Mouse (Mus musculus) gastrocnemius, postnatal 4 days (tissue): ENCODE data around the gene Slc22a13. TPM values are rescaled to one million over a fixed set of nuclear protein-coding genes. Genes with fewer than 3 reads are reported as not detected.
"Not testable (repeated sequence)": the region's sequence is repeated elsewhere in the genome, so short reads cannot be mapped to it uniquely, and the experiment has no call there.

Source experiments
- DNase-seq, 2 experiments: peaks; one replicate each; pipeline ENCODE4 v3.0.0; 2021 to 2022; ENCODE audit warnings: low spot score in 2 of 2, mixed read lengths in 2 of 2
- long read RNA-seq, 2 experiments: library from polyadenylated mRNA; stranded (forward); transcript quantifications; one replicate each; pipeline ENCODE4 v2.0.0; 2021
- total RNA-seq, 2 experiments: library from RNA; stranded (reverse); gene quantifications; 2 replicates each; pipeline ENCODE4 v1.2.3; 2021

The Slc22a13 gene
- not detected for total RNA-seq
- long read RNA-seq, experiment 1 = 0 reads
- long read RNA-seq, experiment 2 = 0 reads

DNA sequence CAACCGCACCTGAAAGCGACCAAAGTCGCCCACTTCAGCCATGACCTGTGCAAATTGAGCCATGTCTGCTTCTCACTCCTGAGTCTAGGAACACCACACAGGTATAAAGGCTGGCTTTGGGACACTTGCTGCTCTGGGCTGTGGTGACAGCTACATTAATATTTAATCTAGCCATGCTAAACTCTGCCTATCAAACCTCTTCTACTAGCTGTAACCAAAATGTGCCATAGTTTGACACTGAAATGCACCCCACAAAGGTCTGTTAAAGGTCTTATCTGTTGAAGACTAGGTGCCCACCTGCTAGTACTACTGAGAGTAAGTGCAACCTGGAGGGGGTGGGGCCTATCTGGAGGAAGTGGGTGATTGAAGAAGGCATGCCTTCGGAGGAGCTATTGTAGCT lies at the start of gene Slc22a13:
Slc22a13 (minus strand) TSS at position 101 of the 400 bp plus-strand sequence.
- DNase-seq = no peak

DNA sequence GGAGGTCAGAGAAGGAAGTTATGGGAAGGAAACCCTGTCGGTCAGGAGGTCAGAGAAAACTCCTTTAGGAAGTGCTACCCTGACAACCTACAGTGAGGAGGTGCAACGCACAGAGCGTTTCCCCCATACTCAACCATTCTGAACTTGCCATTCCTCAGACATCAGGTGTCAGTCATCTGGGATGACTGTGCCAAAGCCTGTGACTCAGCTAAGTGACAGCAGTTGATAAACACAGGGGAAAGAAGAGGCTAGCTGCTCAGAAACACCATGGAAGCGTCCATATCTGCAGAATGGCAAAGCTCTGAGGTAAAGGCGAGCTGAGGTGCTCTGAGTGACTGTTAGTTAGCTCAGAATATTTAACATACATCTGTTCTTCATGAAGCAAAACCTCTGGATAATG lies 49.2 kb upstream of the Slc22a13 start:
- no peak for DNase-seq

DNA sequence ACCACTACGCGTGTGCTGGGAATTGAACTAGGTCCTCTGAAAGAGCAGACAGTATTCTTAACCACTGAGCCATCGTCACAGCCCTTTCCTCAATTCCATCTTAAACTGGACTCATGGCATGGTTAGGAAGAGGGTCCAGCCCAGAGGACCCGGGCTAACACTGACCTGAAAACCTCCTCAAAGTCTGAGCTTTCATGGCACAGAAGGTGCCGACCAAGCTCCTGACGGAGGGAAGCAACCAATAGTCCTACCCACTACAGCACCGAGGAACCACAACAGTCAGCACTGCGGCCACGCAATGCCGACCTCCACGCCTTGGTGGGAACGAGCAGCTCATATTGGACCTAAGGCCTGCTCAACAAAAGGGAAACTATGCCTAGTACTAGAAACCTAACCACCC lies 47.3 kb upstream of the Slc22a13 start:
- DNase-seq = no peak

DNA sequence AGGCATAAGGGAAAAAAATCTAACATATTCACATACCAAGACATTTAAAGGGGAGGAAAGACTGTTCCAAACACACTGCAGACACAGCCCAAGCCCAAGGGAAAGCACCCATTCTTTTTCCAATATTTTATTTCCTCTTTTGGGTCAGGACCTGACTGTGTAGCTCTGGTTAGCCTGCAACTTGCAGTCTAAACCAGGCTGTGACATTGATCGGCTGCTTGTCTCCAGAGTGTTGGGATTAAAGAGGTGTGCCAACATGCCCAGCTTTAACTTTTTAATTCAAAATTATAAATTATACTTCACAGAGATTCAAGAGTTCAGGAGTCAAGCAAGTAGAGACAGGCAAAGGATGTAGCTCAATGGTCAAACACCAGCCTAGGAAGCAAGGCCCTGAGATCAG lies 46.2 kb upstream of the Slc22a13 start:
- no peak for DNase-seq

DNA sequence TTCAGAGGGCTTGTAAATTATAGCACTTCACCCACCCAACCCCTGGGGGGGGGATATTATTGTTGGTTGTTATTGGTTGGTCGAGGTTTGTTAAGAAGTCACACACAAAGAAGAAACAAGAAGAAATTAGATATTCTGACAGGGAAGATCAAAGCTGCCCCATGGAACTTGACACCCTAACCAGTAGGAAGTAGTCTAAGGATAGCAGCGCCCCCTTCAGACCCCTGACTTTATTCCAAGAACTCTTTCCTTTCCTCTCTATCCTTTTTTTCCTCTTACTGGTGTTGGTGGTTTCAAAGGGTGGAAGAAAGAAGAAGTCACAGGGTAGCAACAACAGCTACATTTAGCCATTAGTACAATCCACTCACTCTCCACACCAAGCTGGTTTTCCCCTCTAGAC lies 45.3 kb upstream of the Slc22a13 start:
- no peak for DNase-seq

DNA sequence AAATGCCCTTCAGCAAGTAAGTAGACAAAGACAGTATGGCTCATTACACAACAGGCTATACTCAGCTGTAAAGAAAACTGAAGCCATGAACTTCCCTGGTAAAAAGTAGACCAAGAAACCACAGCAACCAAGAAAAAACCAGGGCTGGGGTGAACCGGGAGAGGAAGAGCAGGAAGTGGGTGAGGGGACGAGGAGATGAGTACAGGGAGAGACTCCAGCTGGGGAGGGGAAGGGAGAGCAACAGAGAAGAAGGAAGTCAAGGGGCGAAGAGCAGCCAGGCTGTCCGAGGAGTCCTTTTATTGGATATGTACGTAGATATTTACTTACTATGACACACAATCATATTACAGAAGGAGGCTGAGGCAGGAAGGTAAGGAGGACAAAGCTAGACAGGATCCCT lies 39.1 kb upstream of the Slc22a13 start:
- no peak for DNase-seq

DNA sequence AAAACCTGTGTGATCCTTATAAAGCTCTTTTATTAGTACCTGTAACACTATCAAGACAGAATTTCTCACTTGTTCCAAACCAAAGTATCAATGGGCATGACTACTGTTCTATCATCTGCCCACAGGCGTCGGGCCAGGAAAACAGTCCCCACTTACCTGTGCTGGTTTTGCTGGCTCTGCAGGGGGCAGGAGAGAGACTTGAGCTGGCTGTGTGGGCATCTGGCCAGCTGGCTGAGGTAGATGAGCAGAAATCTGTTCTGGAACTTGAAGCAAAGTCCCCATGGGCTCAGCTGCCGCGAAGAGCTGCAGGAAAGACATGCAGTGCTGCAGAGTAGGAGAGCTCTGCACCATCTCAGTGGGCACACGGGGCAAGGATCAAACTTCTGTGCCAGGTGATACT lies 37.9 kb upstream of the Slc22a13 start:
- DNase-seq = peak in 1 of 2 experiments; percentile 22

DNA sequence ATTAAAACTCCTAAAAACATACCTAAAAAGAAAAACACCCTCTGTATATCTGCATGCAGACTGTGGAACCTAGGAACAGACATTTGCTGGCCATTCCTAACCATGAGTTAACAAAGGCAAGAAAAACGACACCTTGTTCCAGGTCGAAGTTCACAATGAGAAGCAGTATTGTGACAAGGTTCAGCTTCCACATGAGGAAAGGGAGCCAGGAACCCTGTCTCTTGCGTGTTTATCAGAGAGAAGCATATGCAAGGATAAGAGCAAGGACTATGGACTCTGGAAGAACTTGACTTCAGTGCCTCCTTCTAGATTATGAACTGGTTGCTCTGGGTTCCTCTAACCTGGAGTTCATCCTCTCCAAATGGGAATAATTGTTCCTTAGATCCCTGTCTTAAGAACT lies 35.1 kb upstream of the Slc22a13 start:
- no peak for DNase-seq

DNA sequence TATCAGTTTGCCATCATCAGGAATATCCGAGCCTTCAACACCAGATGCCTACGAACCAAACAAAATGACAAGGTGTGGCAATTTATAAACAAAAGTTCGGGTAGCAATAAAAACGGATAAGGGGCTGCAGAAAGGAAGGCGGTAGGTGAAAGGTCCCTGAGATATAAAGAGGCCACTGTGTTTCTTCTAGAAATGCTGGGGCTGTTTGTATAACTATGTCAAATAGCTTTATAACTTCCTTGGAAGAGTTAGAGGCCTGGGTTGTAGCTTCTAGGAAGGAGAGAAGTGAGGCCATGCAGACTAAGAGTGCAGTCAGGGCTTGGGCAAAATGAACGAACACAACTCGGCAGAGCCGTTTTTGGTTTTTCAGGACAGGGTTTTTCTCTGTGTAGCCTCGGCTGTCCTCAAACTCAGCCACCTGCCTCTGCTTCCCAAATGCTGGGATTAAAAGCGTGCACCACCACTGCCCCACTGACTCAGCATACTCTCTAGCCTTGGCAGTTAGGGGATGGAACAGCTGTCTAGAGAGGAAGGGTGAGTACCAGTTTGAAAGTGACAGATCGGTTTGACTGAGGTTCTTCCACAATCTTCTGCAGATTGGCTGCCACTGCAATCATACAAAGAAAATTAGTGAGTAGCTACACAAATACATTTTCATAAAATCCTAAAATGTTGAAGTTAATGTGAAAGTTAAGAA lies 32.4 kb upstream of the Slc22a13 start:
- DNase-seq = no peak

DNA sequence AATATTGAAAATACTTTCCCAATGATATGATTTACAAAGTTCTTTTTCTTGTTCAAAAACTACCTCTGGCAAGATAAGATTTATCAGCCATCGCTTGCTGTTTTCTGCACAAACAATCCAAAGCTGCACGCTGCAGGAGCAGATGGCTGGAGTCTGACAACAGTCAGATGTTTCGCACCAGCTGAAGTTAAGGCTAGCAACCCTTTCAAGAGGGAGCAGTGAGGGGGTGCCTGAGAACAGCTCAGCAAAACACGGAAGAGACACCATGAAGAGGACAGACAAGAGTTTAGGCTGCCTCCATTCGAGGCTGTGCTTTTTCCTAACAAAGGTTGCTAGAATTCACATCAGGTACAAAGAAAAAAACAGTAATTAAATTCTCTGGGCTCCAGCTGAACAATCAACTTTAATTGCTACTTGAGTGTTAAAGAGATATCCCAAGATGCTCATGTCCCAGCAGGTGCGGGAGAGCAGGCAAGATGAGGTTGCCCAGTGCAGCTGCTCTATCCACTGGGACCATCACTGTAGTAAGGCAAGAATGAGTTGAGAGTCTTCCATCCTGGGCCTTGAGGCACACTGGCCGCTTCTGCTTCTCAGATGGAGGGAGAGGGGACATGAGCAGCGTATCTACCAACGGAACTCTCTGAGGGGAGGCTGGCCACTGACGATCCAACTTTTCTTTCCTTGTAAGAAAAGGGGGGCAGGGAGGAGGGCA lies 31.5 kb upstream of the Slc22a13 start:
- no peak for DNase-seq

DNA sequence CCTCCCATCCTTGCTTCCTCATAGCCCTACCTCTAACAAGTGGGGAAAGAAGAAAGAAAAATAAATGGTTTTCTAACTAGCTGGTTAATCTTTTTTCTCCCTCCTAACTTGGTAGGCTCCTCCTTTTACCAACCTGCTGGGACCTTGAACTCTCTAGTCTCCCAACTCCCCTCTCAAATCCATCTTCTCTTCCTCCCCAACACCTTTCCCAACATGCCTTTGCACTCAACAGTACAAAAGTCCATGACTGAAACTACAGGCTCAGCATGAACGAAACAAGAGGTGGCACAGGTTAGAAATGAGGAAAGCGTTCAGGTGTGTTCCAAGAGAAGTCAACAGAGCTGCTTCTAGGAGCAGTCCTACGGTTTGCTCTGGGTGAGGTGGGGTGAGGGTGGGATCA lies 30.4 kb upstream of the Slc22a13 start:
- DNase-seq = no peak

DNA sequence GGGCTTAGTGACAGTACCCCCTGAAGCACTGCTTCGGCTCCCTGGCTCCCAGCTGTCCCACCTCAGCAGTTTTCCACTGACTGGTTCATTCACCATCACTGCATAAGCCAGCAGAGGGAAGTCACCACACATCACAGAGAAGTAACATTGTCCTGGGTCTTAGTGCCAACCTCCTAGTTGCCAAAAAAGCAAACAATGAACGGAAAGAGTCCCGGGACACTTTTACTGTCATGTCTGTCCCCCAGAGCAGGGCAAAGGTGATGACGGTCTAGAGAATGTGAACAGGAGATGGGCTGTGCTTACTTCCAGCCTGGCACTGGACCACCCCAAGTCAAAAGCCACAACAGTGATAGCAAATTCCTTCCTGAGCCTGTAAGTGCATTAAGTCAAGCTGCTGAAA lies 29.9 kb upstream of the Slc22a13 start:
- DNase-seq = no peak

DNA sequence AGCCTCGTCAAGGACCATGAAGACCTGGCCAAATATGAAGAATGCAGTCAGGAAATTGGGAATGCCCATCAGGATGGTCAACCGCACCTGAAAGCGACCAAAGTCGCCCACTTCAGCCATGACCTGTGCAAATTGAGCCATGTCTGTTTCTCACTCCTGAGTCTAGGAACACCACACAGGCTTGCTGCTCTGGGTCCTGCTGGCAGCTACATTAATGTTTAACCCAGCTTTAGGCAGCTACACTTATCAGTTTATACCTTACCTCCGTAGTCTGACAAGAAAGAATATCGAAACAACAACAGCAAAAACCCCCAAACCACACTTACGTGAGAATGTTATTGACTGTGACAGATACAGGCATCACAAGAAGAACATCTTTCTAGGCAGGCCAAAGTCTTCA lies 22.7 kb upstream of the Slc22a13 start:
- DNase-seq = no peak

DNA sequence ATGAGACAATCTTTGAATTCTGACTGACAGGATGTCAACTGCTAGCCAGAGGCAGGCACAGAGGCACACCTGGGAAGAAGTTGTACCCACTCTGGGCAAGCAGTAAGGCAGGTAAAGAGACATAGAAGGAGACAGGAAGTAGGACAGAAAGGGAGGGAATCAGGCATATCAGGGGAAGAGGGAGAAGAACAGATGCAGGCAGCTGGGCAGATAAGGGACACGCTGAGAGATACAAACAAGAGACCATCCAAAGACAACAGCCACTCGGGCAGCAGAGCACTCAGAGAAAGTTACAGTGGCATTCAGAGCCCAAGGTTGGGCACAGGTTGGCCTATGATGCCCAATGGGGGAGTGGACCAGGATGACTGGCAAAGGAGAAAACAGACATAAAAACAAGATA lies 21.9 kb upstream of the Slc22a13 start:
- no peak for DNase-seq

DNA sequence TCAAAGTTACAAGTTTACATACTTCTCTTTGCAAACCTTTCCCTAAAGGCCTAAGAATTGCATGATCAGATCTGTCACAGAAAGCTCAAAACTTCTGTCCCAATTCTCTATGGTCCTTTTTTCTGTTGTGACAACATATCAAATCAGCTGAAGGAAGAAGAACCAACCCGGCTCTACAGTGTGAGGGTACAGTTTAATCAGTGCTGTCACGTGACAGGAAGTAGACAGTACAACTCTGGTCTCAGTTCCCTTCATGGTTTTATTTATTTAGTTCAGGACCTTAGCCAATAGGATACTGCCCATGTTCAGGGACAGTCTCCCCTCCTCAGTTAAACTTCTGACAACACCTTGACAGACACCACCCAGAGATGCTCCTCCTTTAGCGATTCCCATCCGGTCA lies 11.4 kb upstream of the Slc22a13 start:
- no peak for DNase-seq

DNA sequence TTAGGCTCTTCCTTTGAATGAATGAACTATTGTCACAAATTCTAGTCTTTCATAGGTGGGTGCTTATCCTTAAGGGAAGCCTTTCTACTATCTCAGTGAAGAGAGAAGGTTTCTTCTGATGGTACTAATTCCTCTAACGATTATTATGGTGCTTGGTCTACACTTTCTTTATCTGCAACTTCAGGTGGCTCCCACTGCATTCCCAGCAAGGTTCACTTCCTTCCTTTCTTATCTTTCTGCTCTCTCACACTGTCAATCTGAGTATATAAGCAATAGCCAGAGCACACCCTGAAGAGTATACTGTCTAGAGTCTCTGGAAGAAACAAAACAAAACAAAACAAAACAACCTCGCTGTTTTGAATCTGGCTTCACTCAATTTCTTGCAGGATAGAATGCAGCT lies 10.8 kb upstream of the Slc22a13 start:
- DNase-seq = no peak

DNA sequence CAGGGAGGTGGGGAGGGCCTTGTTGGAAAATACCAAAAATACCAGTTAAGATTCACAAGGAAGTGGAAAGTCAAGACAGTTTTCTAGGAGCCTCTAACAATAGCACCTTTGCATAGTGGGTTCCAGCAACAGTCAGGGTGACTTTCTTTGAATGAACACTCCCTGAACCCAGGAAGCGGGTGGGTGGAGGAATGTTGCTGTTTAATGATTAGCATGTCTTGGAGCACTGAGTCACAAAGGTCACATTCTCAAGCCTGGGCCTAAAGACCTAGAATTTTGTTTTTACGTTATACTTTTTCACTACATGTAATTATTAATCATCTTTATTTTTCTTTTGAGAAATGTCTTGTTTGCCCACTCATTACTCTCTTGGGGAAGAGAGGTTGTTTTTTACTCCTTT lies 6.4 kb upstream of the Slc22a13 start:
- DNase-seq = not testable (repeated sequence)

DNA sequence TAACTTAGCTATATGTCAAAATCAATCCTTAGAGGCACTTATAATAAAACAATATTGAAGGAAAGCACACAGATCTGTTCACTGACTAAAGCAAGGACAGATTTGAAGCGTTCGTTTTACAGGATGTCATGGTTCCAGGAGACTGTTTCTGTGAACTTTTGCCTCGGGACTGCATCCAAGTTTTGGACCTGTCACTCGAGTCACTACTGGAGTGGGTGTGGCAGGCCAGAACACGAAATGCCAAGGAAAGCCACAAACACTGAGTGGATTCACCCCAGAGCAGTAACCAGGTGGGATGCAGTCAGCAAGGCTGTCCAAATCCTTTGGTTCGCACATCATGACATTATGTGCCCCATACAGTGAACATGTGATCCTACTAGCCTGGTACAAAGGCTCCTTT lies 5.7 kb upstream of the Slc22a13 start:
- DNase-seq = no peak

DNA sequence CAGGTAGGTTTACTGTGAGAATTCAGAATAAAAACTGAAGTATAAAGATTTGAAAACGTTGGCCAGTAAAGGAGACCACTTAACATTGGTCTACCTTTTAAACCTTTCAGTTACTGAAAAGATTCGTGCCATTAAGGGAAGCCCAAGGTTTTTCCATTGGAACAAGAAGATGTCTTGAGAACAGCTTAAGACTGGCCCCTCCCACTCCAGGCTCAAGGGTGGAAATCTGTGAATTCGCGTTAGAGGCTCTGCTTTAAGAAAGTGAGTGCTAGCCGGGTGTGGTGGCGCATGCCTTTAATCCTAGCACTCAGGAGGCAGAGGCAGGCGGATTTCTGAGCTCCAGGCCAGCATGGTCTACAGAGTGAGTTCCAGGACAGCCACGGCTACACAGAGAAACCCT lies 4.1 kb upstream of the Slc22a13 start:
- DNase-seq = no peak

DNA sequence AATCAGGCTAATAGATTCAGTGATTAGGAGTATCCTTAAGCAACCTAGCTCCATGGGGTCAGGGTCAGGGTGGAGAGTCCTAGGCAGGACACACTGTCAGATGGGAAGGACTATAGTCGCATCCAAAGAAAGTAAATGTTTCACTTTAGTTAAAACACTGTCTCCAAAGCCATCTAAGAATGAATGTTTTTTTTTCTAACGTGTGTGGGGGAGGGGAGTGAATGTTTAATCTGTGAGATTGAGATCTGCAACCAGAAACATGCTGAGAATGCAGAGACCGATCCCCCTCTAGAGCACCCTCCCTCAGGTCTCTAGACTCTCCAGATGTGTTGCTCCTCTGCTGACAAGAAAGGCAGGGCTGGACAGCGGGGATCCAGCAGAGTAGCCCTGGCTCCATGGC lies 1.8 kb downstream of the Slc22a13 start:
- DNase-seq = no peak

DNA sequence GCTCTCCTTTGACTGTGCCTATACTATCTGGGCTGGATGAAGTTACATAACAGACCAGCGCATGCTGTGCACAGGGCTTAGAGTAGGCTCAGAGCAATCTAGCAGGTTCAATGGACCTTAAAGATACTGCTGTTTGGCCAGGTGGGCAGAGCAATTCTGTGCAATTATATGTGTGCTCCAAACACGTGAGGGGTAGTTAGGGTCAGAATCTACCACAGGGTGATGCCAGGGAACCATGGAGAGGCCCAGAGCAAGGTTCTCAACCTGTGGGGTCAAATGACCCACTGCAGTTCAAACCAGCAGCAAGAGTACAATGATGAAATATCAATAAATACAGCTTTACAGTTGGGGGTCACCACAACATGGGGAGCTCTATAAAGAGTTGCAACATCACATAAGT lies 2.2 kb downstream of the Slc22a13 start:
- DNase-seq = no peak

DNA sequence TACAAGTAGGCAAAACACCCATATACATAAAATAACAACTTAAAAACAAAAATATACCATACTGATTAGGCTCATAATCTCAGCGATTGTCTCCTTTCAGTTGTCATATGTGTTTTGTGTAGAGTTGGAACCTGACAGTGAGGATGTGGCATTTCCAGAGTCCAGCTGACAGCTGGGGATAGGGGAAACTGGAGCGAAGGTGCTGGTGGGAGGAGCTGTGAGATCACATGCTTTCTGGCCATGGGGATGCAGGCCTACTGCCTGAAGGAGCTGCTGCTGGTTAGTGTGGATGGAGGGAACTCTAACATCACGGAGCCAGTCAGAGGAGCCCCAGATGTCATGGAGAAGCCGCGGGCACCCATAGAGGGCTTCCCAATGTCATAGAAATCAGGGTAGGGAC lies 3.1 kb downstream of the Slc22a13 start:
- no peak for DNase-seq

DNA sequence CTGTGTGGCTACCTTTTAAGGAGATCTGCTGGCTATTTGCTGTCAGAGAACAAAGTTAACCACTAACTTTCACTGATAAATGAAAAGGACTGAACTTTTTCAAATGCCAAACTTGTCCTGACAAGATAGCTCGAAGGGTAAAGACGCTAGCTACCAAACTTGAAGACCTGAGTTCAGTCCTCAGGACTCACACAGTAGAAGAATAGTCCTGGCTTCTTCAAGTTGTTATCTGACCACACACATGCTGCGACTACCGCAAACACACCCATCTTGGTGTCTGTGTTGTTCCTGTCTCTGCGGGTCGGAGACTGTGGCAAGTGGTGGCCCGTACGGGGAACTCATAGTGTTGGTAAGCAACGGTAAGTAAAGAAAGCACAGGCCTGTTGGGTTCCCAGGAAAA lies 5.3 kb downstream of the Slc22a13 start:
- DNase-seq = no peak
